Mouse (Mus musculus): Measurements from ENCODE around the gene Dock8.

DNA sequence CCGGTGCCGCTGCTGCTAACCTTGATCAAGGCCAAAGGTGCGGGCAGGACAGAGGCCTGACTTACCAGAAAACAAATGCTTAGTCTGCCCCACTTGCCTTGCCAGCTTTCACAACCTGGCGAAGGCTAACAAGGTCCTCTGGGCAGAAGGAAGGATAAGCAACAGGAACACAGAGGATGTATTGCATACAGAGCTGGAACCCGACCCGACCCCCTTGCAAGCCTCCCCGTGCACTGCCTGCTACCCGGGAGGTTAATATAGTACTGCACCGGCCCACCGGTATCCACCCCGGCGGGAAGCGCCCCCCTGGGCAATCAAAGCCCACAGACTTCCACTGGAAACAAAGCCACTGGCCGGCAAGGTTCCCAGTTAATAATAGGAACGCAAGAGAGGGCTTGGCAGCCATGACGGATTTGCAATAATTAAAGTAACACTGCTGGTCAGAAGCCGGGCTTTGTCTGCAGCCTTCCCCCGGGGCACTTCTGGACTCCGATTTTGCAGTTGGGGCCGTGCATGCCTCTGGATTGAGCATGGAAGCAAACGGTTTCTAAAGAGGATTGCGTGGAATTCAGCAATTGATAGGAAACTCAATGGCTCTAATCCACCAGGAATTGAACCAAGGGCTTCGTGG, 208.5 kb downstream of the Dock8 start:
- no peak for TF ChIP-seq CTCF (conservative IDR thresholded peaks at IDR 0.05; ENCODE audit: insufficient read depth, insufficient read length, low read depth, low read length)
- TF ChIP-seq POLR2A (IDR thresholded peaks at IDR 0.05; ENCODE audit: low read depth, low read length) = no peak
